Mouse (Mus musculus): Measurements from ENCODE around the gene Exoc6.
"Not testable (repeated sequence)": the region's sequence is repeated elsewhere in the genome, so short reads cannot be mapped to it uniquely, and the experiment has no call there.

The Exoc6 gene

GRCm38 (mm10) chr19:37537717-37538116 lies 12.5 kb upstream of the Exoc6 start:
- DNase-seq (ENCODE audit: low read depth, low spot score), result no peak

- no peak for DNase-seq (ENCODE audit: low read depth, low spot score)
Observed at GRCm38 (mm10) chr19:37540201-37540600, 10.0 kb upstream of the Exoc6 start.

GRCm38 (mm10) chr19:37543537-37544326 lies 6.5 kb upstream of the Exoc6 start:
- DNase-seq (ENCODE audit: low read depth, low spot score), result no peak

GRCm38 (mm10) chr19:37544476-37544875 lies 5.7 kb upstream of the Exoc6 start:
- DNase-seq (ENCODE audit: low read depth, low spot score), result no peak

- no peak for DNase-seq (ENCODE audit: low read depth, low spot score)
Observed at GRCm38 (mm10) chr19:37545231-37545630, 5.0 kb upstream of the Exoc6 start.

GRCm38 (mm10) chr19:37545725-37546124 lies 4.5 kb upstream of the Exoc6 start:
- DNase-seq (ENCODE audit: low read depth, low spot score), result no peak

- no peak for DNase-seq (ENCODE audit: low read depth, low spot score)
Observed at GRCm38 (mm10) chr19:37546776-37547175, 3.4 kb upstream of the Exoc6 start.

- DNase-seq (ENCODE audit: low read depth, low spot score), result no peak
Observed at GRCm38 (mm10) chr19:37551040-37551566, 885 bp downstream of the Exoc6 start.

GRCm38 (mm10) chr19:37553376-37554265 lies 3.4 kb downstream of the Exoc6 start:
- peak; percentile 52 for DNase-seq (ENCODE audit: low read depth, low spot score)

- DNase-seq (ENCODE audit: low read depth, low spot score), result not testable (repeated sequence)
Observed at GRCm38 (mm10) chr19:37554266-37554650, 4.0 kb downstream of the Exoc6 start.

GRCm38 (mm10) chr19:37555863-37556566 lies 5.8 kb downstream of the Exoc6 start:
- no peak for DNase-seq (ENCODE audit: low read depth, low spot score)

- no peak for DNase-seq (ENCODE audit: low read depth, low spot score)
Observed at GRCm38 (mm10) chr19:37557898-37558297, 7.7 kb downstream of the Exoc6 start.

GRCm38 (mm10) chr19:37559286-37560079 lies 9.3 kb downstream of the Exoc6 start:
- peak; percentile 88 for DNase-seq (ENCODE audit: low read depth, low spot score)

- peak; percentile 72 for DNase-seq (ENCODE audit: low read depth, low spot score)
Observed at GRCm38 (mm10) chr19:37560080-37560427, 9.8 kb downstream of the Exoc6 start.

- DNase-seq (ENCODE audit: low read depth, low spot score), result peak; percentile 55
Observed at GRCm38 (mm10) chr19:37561106-37561892, 11.1 kb downstream of the Exoc6 start.

GRCm38 (mm10) chr19:37563763-37564162 lies 13.5 kb downstream of the Exoc6 start:
- peak; percentile 74 for DNase-seq (ENCODE audit: low read depth, low spot score)

GRCm38 (mm10) chr19:37565806-37566205 lies 15.6 kb downstream of the Exoc6 start:
- DNase-seq (ENCODE audit: low read depth, low spot score), result no peak

- DNase-seq (ENCODE audit: low read depth, low spot score), result no peak
Observed at GRCm38 (mm10) chr19:37569186-37569754, 19.1 kb downstream of the Exoc6 start.

GRCm38 (mm10) chr19:37570966-37571718 lies 20.9 kb downstream of the Exoc6 start:
- DNase-seq (ENCODE audit: low read depth, low spot score), result no peak

All from CD4-positive helper T cell, adult 2 months (primary cell).